Mouse (Mus musculus): ENCODE data around the gene Rap1gap2.

The Rap1gap2 gene

DNA sequence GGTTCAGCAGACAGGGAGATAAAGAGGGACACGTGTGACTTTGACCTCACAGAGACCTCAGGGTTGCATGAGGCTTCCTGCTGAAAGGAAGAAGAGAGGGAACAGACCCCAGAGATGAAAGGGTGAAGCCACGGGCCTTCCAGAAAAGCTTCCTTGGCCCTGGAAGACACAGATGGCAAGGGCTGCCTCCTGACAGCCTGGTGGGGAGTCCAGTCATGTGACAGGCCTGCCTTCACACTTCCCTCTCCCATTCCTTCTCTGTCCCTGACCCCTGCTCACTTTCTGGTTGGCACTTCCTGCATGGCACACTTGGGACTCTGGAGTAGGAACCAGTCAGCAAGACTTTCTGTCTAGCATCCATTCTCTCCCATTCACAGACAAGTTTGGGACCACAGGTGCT is 148.1 kb downstream of the Rap1gap2 start:
- no peak for DNase-seq (ENCODE audit: low spot score in 2 of 2)

DNA sequence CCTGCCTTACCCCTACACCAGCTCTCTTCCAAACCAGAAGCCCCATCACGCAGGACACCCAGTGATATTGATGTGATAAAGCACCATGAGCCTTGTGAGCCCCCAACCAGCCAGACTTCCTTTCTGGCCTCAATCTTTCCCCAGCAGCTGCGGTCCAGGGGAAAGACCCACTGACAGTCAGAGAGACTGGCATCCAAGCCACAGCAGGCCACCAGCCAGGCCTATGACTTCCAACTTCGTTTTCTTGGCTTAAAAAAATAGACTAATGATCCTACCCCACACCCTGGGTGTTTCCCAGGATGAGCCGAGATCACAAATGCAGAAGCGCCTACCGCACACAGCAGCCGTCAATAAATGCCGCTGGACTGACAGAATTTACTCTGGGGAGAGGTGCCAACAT is 151.1 kb downstream of the Rap1gap2 start:
- no peak for DNase-seq (ENCODE audit: low spot score in 2 of 2)

DNA sequence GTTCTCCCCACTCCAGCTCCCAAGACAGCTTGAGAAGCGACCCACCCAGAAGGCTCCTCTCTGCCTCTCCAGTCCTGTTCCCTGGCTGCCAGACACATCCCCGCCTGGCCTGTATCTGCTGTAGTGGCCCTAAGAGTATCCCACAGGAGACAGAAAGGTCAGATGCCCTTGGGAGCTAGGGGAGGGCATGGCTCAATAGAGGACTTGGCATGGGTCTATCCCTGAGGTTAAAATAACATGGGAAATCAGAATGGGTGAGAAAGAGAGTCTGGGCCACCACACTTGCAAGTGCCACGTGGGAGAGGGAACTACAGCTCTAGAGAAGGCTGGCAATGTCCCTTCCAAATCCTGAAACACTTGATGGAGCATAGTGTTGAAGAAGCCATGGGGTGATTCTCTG is 152.3 kb downstream of the Rap1gap2 start:
- no peak for DNase-seq (ENCODE audit: low spot score in 2 of 2)

DNA sequence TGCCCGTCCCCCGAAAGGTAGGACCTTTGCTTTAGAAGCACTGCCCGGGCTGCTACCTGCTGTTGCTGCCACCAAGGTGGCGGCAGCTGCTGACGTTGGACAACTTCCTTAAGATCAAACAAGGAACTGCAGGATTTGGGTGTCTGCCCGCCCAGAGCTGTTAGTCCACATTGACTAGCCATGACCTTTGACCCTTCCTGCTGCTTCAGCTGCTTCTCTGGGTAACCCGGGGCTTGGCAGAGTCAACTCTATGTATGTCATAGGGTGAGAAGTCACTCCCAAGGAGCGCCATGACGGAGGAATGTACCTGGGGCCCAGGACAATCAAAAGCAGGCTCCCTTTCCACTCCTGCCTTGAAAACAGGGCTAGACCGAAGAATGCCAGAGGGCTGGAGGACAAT is 153.5 kb downstream of the Rap1gap2 start:
- no peak for DNase-seq (ENCODE audit: low spot score in 2 of 2)

DNA sequence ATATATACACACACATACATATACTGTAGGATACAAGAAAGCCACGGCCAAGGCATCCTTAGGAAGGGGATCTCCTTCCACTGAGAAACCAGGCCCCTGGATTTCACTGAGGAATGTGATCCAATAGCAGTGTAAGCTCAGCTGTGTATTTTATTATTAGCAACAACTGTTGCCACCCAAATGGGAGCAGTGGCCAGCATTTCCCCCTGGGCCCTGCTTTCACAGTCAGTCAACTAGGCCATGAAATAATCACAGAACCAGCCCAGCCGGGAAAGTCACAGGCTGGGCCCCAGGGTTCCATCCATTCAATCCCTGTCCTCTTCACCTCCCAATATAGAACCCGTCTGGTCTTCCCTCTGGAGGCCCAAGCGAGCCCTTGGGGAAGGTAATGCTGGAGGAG is 162.2 kb downstream of the Rap1gap2 start:
- no peak for DNase-seq (ENCODE audit: low spot score in 2 of 2)

DNA sequence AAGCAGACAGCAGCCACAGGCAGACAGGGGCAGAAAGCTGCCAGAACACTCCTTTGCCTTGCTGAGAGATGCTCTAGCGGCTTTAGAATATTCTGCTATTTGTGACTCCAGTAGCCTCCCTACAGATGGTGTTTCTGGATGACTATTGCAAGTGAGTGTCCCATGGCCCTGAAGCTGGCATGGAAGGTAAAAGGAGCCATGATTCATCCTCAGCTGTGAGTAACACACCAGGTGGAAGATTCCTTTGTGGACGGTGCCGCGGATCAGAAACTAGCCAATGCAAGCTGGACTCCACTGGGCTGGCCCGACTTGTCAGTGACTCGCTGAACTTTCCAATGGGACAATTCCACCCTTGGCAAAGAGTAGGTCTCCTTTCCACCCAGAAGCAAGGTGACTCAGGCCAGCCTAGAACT is 162.7 kb downstream of the Rap1gap2 start:
- no peak for DNase-seq (ENCODE audit: low spot score in 2 of 2)

DNA sequence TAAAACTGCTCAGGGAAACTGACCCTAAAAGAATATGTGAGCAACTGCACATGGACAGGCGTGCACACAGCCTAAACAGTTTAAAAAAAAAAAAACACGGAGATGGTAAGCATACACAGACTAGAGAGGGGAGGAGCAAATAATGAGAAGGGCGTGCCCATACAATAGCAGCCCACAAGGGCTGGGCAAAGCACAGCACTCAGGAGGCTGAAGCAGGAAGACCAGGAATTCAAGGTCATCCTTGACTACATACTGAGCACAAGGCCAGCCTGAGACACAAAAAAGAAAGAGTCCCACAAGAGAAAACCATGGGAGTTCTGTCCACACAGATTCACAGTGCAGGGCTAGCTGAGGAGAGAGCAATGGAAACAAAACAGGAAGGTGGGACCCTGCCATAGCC is 165.1 kb downstream of the Rap1gap2 start:
- no peak for DNase-seq (ENCODE audit: low spot score in 2 of 2)

DNA sequence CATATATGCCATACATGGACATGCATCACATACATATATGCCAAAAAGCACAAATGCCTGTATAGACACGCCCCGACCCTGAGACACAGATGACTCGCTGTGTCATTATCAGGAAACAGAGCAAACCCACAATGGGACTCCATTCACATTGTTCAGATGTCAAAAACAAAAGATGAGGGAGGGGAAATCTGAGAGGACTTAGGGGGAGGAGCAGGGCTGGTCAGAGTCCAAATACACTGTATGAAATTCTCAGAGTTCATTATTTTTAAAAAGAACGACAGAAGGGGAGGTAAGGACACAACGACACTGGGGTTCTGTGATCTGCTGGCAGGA is 166.8 kb downstream of the Rap1gap2 start:
- no peak for DNase-seq (ENCODE audit: low spot score in 2 of 2)

DNA sequence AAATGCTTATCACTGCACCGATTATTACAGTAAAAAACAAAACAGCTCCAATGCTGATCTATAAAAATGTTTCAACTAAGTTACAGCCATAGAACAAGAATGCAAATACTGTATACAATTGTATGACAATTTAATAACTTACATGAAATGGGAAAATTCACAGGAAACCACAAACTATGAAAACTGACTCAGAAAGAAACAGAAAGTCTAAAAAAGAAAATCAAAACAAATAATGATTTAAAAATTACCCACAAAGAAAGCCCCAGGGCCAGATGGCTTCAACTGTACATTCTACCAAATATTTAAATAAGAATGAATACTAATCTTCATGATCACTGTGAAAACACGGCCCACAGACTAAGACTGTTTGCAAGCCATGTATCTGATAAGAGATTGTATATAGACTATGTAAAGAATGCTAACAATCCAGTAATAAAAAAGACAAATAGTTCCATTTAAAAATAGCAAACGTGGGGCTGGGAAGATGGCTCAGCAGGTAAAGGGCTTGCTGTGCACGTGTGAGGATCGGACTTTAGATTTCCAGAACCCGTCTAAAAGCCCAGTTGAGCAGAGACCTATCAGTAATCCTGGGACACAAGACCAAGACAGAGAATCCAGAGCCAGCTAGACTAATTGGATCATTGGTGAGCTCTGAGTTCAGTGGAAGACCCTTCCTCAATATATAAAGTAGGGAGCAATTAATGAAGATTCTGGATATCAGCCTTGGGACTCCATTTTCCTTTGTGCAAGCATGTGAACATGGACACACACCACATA is 167.4 kb downstream of the Rap1gap2 start:
- no peak for DNase-seq (ENCODE audit: low spot score in 2 of 2)

DNA sequence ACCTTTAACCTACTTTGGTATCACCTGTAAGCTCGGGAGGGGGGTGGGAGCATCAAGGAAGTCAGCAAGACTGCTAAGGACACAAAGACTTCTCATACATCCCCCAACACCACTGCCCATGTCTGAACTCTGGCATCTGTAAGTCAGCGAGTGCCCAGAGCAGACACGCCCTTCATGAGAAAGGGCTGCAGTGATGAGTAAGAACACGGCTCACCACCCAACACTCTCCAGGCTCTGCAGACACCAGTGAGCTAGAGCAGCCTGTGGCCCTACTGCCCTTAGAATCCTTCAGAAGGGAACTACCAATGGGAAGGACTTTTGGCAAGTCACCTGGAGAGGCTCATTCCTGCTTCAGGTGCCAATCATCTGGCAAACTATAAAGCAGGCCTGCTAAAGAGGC is 168.3 kb downstream of the Rap1gap2 start:
- no peak for DNase-seq (ENCODE audit: low spot score in 2 of 2)

DNA sequence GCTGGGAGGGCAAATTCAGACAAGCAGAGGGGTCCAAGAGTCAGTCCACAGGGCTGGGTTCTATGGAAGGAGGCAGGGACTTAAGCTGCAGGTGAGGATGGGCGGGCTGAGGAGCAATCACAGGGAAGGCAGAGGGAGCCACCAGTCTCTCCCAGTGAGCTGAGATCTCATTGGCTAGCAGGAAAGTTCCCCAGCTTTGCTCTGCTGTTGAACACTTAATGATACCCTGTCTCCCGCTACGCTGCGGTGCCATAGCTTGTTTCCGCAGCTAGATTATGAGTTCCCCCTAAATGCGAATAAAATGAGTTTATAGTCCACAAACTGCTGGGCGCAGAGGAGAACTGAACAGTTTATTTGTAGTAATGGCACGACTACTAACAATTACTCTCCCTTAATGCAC is 170.6 kb downstream of the Rap1gap2 start:
- DNase-seq (ENCODE audit: low spot score in 2 of 2) = no peak

DNA sequence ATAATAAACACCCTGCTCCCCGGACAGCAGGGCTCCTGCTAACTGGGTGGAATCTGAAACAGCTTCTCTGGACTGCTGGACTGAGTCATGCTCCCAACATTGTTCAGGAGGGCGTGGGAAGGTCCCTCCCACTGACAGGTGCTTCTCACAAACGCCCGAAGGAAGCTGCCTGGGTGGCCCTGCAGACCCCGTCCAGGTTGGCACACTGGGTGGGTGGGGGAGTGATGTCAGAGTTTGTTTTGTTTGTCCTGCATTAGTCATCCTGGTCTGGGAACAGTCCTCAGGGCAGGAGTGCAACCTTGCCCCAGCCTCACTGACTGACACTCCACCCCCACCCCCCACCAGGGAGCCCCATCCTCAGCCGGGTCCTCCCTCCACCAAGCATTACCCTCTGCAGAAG is 171.5 kb downstream of the Rap1gap2 start:
- DNase-seq (ENCODE audit: low spot score in 2 of 2) = no peak

DNA sequence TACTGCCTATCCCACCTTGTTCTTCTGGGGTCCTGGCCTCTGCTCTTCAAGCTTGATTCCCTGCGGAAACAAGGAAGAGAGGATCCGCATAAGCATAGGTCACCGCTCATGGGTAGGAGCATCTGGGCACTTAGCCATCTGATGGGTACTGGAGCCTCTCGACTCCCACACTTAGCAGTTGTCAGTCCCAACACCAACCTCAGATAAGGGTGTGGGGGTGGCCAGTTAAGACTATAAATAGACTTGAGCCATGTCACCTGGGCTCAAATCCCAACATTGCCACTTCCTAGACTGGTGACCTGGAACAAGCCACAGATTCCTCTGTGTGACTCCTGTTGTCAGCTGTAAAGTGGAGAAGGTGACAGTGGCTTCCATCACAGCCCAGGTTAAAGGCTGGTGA is 172.5 kb downstream of the Rap1gap2 start:
- DNase-seq (ENCODE audit: low spot score in 2 of 2) = no peak

DNA sequence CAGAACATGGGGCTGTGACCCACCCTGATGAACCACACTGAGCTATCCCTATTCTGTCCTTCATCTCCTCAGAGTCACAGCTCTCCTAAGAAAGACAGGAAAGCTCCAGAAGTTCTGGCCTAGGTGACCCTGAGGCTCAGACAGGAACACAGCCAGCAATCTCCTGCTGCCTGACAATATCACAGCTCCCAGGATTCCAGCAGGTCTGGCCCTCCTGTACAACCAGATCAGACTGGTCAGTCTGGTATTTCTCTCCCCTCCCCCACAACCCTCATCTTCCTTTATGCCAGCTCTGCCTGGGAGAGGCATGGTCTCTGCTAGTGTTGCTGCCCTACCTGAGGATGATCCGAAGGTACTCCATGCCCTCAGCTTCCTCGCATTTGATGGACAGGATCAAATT is 175.3 kb downstream of the Rap1gap2 start:
- no peak for DNase-seq (ENCODE audit: low spot score in 2 of 2)

DNA sequence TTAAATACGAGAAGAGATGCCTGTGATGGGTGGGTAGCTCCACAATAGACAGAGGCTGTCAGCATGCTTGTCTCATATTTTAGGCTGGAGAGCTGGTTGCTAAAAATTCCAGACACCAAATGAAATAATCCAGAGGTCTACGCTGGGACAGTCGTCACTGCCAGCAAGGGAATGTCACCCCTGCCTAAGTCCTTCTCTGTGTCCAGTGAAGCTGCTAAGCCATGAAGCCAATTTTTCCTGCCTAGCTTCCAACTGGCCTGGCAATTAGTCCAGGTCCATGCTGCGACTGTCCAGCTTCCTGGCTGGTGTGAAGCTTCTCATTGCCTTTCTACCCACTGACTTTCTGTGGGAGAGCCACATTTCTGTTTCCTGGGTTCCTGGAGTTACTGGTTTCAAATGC is 177.7 kb downstream of the Rap1gap2 start:
- no peak for DNase-seq (ENCODE audit: low spot score in 2 of 2)

DNA sequence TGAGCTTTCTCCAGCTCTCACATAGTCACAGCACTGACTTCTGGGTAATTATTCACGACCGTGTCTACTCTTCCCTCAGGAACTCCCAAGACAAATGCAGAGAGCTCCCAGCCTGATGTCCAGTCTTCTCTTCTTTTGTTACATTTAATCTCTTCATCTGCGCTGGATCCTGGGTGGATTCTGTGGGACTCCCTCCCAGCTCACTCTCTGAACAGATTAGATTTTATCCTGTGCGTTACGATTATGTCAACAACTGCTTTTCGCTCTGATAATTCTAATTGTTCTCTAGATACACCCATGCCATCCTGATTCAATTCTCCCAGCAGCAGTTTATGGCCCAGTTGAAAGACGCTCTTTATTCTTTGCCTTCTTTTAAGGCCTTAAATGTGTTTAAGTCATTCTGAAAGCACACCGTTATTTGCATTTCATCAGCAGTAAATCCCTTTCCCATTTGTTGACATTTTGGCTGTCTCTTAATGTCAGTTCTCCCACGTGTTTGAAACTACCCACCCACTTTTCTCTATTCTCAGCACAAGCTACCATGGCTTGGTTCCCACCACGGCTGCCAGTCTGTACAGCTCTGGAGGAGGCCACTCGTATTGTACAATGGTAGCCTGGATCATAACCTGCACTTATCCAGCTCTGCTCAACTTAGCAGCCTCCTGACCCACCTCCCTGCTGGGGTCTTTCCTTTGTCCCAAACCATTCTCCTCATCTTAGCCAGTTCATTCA is 180.8 kb downstream of the Rap1gap2 start:
- DNase-seq (ENCODE audit: low spot score in 2 of 2) = no peak

DNA sequence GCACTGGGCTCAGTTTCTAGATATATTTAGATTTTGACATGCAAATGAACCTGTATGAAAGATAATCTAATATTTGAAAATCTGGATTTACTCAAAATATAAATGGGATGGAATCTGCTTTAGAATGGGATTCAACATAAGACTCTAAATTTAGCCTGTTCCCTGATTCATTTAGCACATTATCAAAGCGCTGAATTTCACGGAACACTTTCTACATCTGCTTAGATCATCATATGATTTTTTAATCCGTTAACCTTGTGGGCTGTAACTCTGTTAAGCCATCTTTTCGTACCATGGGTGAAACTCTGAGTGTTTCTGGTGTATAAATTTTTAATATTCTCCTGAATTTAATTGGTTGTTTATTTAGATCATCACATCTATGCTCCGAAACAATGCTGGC is 184.4 kb downstream of the Rap1gap2 start:
- DNase-seq (ENCODE audit: low spot score in 2 of 2) = no peak

DNA sequence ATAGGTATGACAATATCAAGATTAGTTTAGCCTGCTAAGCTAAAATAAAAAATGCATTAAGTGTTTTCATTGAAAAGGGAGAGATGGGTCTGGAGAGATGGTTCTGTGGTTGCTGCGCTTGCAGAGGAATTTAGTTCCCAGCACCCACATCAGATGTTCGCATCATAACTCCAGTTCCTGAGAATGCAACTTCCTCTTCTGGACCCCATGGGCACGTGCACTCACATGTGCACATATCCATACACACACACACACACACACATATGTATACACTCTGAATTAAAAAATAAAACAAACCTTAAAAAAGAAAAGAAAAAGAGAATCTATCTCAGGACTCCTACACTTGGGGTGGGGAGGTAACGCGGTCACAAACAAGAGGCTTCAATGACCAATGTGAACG is 188.7 kb downstream of the Rap1gap2 start:
- DNase-seq (ENCODE audit: low spot score in 2 of 2) = no peak

DNA sequence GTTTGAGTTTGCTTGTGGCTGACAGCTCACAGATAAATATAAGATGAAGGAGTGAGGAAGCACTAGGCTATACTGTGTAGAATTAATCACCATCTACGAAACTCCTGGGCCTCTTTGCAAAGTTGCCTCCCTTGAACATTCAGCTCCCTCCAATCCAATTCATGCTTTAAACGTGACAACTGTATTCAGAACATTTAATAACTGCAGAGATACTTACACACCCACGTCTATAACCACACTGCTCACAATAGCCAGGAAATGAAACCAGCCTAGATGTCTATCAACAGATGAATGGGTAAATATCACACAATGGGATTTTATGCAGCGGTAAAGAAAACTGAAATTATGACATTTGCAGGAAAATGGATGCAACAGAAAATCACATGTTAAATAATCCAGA is 189.6 kb downstream of the Rap1gap2 start:
- no peak for DNase-seq (ENCODE audit: low spot score in 2 of 2)

DNA sequence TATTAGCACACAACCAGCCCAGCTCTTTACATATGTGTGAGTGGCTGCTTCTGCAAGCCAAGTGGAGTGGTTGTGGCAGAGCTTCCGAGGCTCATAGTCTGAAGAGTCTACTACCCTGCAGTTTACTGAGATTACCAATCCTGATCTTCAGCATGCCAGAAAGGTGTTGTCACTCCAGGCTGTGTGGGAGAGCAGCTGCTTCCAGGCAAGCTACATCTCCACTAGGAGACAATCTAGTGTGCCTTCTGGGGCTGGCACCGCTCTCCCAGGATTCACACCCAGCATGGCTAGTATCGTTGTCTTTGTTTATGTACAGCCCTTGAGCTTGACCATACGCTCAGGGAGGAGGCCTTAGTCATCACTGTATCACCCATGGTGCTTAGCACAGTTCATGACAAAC is 191.1 kb downstream of the Rap1gap2 start:
- no peak for DNase-seq (ENCODE audit: low spot score in 2 of 2)

DNA sequence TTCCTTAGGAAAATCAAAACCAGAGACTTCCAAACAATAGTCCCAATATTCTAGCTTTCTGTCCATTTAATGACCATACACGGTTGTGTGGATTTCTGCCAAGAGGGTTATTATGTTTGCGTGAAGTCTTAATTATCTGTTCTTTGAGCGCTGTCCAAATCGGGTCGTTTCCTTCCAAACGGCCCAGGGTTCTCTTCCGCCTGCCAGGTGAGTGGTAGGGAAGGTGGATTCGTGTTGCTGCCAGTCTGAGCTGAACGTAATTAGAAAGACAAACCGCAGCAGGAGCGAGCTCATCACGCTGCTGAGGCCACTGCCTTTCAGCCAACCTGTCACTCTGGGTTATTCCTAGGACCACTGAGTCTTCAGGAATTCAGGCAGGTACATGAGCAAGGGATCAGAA is 195.0 kb downstream of the Rap1gap2 start:
- no peak for DNase-seq (ENCODE audit: low spot score in 2 of 2)

DNA sequence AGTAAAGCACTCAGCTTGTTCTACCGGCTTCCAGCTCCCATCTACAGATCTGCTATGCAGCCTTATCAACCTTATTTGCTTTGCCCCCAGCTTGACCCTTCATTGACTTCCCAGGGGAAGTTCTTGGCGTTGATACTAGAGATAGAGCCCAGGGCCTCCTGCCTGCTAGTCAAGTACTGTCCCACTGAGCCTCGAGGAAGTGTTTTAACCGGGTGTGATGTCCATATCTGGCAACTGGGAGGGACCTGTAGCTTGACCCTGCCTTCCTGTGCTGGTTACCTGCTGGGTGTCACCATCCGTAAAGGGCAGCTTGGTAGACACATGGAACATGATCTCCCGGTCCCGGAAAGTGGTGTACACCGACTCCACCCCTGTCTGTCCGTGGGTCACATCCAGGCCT is 196.6 kb downstream of the Rap1gap2 start:
- no peak for DNase-seq (ENCODE audit: low spot score in 2 of 2)

DNA sequence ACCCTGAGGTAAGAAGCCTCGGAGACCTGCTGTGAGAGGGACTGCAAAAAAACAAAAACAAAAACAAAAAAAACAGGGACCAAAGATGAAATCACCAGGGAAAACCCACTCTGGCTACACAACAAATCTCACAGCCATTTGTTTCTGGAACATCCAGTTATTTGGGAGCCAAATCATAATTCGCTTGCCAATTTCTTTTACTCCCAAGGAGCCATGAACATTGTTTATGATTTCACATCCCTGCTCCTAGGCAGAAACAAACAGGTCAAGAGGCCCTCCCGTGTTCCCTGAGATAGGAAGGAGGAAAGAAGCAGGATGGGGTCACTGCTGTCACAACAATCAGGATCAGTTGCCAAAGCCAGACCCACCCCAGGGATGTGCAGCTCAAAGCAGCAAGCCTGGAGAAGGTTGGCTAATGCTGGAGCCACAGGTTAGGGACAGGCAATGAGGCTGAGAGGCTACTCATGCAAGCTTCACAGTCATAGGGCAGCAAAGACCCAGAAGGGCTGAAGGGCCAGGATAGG is 197.2 kb downstream of the Rap1gap2 start:
- no peak for DNase-seq (ENCODE audit: low spot score in 2 of 2)

All from spleen, postnatal 10 days (tissue).